Mouse (Mus musculus) liver, embryonic 14.5 days (tissue): Measurements from ENCODE around the gene Pvrig.

Experiments used
- CTCF ChIP-seq: IDR thresholded peaks from 2 replicates; pipeline ENCODE4 v1.5.1; 2016; ENCODE audit warnings: antibody characterized with exemption, low read depth, control low read depth
- EP300 ChIP-seq: IDR thresholded peaks from 2 replicates; pipeline ENCODE4 v1.6.1; 2016; ENCODE audit warnings: antibody characterized with exemption, low read depth

DNA sequence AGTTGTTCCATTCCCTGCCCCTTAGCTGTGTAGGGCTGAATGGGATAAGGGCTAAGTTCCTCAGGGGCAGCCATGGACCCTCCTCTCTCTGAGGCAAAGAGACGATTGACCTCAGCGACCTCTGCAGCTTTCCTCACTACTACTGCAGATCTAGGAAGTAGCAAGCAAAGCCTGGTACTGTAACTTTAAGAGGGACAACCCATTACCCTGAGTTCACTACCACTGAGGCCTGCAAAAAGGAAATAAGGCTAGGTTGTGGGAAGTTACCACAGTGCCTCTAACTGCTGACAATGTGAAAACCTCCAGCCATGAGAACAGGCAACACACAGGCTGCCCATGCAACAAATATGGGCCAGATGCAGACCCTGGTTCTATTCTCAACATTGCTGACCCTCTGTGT, at the start of gene Pvrig:
- TF ChIP-seq CTCF (no peak), EP300 (no peak)
